Mouse (Mus musculus) left cerebral cortex, postnatal 10 days (tissue): ENCODE measurements around the gene Anapc15. TPM values are rescaled to one million over a fixed set of nuclear protein-coding genes. Genes with fewer than 3 reads are reported as not detected.

Experiments
- DNase-seq, 2 experiments: peaks; one replicate each; pipeline ENCODE4 v3.0.0; 2021 to 2022; ENCODE audit warnings: low spot score in 2 of 2, mixed read lengths in 1 of 2; ENCODE audit errors: extremely low spot score in 1 of 2
- intact Hi-C: fragments of 180-260 bp; cut with DNase I; formaldehyde crosslinking; loops from one replicate; pipeline ENCODE4 v1.15.1; 2025
- total RNA-seq, 2 experiments: library from RNA; stranded (reverse); gene quantifications; 2 replicates each; pipeline ENCODE4 v1.2.3; 2021

The Anapc15 gene
- 10 to 100 TPM; 31.4 to 36.2 TPM for total RNA-seq

DNA sequence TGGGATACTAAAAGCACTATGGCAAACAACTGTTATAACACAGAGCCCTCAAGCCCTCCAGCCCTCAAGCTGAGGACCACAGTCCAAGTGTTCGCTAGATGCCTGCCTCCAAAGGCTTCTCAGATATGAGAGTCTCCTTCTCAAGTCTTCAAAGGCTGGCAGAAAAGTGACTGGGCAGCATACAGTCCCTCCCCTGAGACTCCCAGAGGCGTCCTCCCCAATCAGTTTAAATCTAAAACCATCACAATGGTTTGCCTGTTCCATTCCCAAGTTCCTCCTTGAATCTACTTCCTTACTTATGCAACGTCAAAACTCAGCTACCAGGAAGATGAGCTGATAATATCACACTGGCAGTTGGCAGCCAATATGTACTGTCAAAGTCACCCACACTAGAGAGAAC lies at the start of gene Anapc15:
TSS of gene Anapc15 (plus strand) at position 301 of the 400 bp plus-strand sequence.
- intact Hi-C loops = no loop called here
- no peak for DNase-seq

DNA sequence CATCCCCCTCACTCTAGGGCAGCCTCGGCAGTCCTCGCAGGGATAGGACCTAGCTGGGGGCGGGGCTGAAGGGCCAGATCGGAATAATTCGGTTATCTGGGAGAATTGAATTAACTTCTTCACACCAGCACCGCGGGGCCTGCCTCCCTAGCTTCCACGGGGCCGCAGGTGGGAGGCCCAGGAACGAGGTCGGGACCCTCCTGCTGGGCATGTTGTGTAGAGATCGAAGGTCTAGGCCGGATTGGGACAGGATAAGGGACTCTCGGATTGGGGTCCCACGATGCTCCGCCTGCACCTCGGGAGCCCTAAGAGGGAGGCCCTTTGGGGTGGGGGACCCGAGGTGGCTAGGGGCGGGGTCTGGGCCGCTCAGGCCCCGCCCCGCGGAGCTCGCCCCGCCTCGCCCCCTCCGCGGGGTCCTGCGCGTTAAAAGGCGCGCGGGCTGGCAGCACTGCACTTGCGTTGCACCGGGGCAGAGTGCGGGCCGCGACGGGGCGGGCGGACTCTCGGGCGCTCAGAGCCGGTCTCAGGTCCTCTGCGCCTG lies 45.6 kb upstream of the Anapc15 start, which contains the start of gene Phox2a:
TSS of gene Phox2a (plus strand) at position 453 of the 541 bp plus-strand sequence.
- intact Hi-C loops = no loop called here
- no peak for DNase-seq

- peak in 1 of 2 experiments; percentile 36 for DNase-seq
- intact Hi-C loops = no loop called here
Measured at GRCm38 (mm10) chr7:101820295-101821030, 43.1 kb upstream of the Anapc15 start.

DNA sequence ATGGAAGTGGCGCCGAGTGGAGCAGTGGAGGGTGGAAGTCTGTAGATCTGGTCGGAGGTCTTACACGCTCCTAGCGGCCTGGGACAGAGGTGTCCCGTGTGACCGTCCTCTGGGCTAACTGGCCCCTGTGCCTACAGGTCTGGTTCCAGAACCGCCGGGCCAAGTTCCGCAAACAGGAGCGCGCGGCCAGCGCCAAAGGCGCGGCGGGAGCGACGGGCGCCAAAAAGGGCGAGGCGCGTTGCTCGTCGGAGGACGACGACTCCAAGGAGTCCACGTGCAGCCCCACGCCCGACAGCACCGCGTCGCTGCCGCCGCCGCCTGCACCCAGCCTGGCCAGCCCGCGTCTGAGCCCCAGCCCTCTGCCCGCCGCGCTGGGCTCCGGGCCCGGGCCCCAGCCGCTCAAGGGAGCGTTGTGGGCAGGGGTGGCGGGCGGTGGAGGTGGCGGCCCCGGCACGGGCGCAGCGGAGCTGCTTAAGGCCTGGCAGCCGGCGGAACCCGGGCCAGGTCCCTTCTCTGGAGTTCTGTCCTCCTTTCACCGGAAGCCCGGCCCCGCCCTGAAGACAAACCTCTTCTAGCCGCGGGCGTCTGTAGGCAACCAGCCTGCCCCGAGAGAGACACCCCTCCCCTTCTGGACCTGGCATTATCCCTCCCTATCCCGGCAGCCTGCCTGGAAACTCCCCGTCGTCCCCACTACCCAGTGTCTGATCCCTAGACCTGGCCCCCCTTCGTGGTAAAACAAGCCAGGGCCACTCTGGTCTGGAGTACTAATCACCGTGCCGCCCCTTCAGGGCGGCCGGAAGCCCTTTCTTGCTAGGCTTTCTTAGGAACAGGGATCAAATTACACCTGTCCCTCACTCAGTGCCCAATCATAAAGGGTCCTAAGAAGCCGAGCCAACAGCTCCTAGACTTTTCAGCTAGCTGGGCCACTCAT lies 41.7 kb upstream of the Anapc15 start:
- intact Hi-C loops = no loop called here
- no peak for DNase-seq

GRCm38 (mm10) chr7:101822836-101823757 lies 40.4 kb upstream of the Anapc15 start:
- intact Hi-C loops = no loop called here
- no peak for DNase-seq

- intact Hi-C loops = no loop called here
Measured at GRCm38 (mm10) chr7:101823758-101824630, 39.5 kb upstream of the Anapc15 start.

GRCm38 (mm10) chr7:101830373-101830772 lies 33.1 kb upstream of the Anapc15 start:
- DNase-seq = no peak
- intact Hi-C loops = loop anchor here (5.0 kb wide), 1 partner anchor 163 kb away; no protein-coding TSS in a partner anchor

More at GRCm38 (mm10) chr7:101823758-101824630, 39.5 kb upstream of the Anapc15 start:
- DNase-seq = no peak

- no peak for DNase-seq
- intact Hi-C loops = loop anchor here (5.0 kb wide), 1 partner anchor 164 kb away; no protein-coding TSS in a partner anchor
Measured at GRCm38 (mm10) chr7:101831437-101831836, 32.1 kb upstream of the Anapc15 start.

- intact Hi-C loops = loop anchor here (5.0 kb wide), 1 partner anchor 165 kb away; no protein-coding TSS in a partner anchor
- no peak for DNase-seq
Measured at GRCm38 (mm10) chr7:101832372-101832771, 31.1 kb upstream of the Anapc15 start.

DNA sequence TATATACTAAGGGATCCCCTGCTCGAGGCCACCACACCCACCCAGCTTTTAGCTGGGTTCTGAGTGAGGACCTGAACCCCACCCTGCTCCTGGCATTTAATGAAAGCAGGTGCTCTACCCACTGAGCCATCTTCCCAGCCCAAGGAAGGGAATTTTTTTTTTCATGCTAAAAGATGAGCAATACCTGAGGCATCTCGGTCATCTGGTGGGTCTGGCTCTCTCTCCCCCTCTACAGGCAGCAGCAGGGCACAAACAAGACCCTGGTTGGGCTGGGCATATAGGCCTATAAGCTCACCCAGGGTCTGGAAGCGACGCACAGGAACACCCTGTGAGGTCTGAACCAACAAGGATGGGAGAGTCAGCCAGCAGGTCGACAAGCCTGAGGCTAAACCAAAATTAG lies 30.2 kb upstream of the Anapc15 start:
- intact Hi-C loops = loop anchor here (5.0 kb wide), 1 partner anchor 166 kb away; no protein-coding TSS in a partner anchor
- no peak for DNase-seq

DNA sequence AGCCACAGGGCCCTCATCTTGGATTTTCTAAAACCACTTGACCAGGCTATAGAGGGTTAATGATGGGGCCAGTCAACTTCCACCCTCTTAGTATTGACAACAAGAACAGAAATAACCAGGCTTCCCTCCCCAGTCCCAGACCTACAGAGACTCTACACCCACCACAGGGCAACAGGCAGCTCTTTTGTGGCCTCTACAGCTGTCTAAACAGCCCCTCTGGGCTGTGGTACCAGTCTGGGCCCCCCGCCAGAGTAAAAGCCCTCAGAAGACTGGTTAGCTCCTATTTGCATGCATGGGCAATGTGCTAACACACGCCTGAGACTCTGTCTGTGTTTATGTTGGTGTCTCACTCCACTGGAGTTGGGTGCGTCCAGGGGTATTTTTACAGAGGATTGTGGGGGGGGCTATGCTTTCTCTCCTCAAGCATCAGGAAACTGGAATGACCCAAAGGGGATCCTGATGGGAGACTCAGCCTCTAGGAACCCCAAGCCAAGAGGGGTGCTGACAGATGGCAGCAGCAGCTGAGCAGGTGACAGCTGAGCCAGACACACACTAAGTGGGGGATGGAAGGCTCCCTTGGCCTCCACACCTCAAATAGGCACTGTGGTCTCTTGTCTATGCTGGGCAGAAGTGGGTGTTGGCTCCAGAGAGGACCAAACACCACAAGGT lies 29.5 kb upstream of the Anapc15 start:
- DNase-seq = peak in 1 of 2 experiments; percentile 17
- intact Hi-C loops = loop anchor here (5.0 kb wide), 1 partner anchor 167 kb away; no protein-coding TSS in a partner anchor

DNA sequence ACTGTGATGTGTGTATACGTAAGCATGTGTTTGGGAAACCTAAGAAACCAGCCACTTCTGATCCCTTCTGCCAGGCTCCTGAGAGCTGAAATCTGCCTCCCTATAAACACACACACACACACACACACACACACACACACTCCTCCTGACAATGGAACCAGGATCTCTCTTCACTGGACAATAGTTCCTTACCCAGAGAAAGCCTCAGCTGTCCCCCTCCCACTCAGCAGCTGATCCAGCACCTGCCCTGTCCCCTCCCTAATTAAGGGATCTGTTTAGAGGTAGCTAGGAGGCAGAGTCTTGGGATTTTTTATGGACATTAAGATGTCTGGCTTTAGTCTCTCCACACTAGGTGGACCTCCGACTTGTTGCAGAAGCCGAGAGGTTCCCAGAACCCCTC lies 28.6 kb upstream of the Anapc15 start:
- intact Hi-C loops = loop anchor here (5.0 kb wide), 3 partner anchors 62 to 168 kb away; no protein-coding TSS in a partner anchor
- DNase-seq = no peak

- intact Hi-C loops = loop anchor here (5.0 kb wide), 2 partner anchors 62 to 158 kb away; no protein-coding TSS in a partner anchor
Measured at GRCm38 (mm10) chr7:101835457-101836109, 27.9 kb upstream of the Anapc15 start.

GRCm38 (mm10) chr7:101836271-101837153 lies 27.0 kb upstream of the Anapc15 start:
- peak; percentile 21 to 85 for DNase-seq
- intact Hi-C loops = loop anchor here (5.0 kb wide), 2 partner anchors 61 to 159 kb away; no protein-coding TSS in a partner anchor

More at GRCm38 (mm10) chr7:101835457-101836109, 27.9 kb upstream of the Anapc15 start:
- no peak for DNase-seq

- DNase-seq = no peak
- intact Hi-C loops = loop anchor here (5.0 kb wide), 2 partner anchors 60 to 160 kb away; no protein-coding TSS in a partner anchor
Measured at GRCm38 (mm10) chr7:101837154-101837605, 26.3 kb upstream of the Anapc15 start.
